1 mouse cellular context compared by ENCODE assay signal in genomic region chr10:80695186-80695585, GRCm38 (mm10).
A peak's percentile ranks its signal among the peaks of the same experiment; 100 is the strongest.
TF ChIP-seq lines count a peak whose summit lies in the region.

No protein-coding gene starts in this region.

TF ChIP-seq in CH12.LX, 34 proteins besides CTCF, POLR2A, EP300 and RAD21:
- peak; percentile 74 for TF ChIP-seq SIN3A (IDR thresholded peaks at IDR 0.05; ENCODE audit: low read length)
- TF ChIP-seq NRF1 (IDR thresholded peaks at IDR 0.05; ENCODE audit: low read depth, low read length) = no peak
- TF ChIP-seq GABPA (IDR thresholded peaks at IDR 0.05; ENCODE audit: insufficient replicate concordance, low read depth, low read length) = no peak
- peak; percentile 59; the same call in 1 of the 2 replicates for TF ChIP-seq NELFE (IDR thresholded peaks at IDR 0.05; ENCODE audit: low read depth, low read length)
- no peak for TF ChIP-seq POLR2AphosphoS2 (IDR thresholded peaks at IDR 0.05; ENCODE audit: low read depth, low read length)
- TF ChIP-seq MXI1 (IDR thresholded peaks at IDR 0.05; ENCODE audit: low read depth, low read length) = peak; percentile 97
- peak; percentile 70; the same call in 1 of the 2 replicates for TF ChIP-seq MEF2A (IDR thresholded peaks at IDR 0.05; ENCODE audit: borderline replicate concordance, low read depth, low read length)
- peak; percentile 95 for TF ChIP-seq ETS1 (conservative IDR thresholded peaks at IDR 0.05; ENCODE audit: low read depth, low read length)
- TF ChIP-seq MAZ (IDR thresholded peaks at IDR 0.05; ENCODE audit: low read depth, low read length) = no peak; the same call in 1 of the 2 replicates
- TF ChIP-seq KAT2A (IDR thresholded peaks at IDR 0.05; ENCODE audit: insufficient replicate concordance, low read length) = 0 out of 2 replicates have a peak, but pooled peaks have one; percentile 2
- TF ChIP-seq HCFC1 (IDR thresholded peaks at IDR 0.05; ENCODE audit: low read depth, low read length) = peak; percentile 58
- peak; percentile 83 for TF ChIP-seq ELF1 (IDR thresholded peaks at IDR 0.05; ENCODE audit: low read depth, low read length)
- peak; percentile 41; the same call in 1 of the 2 replicates for TF ChIP-seq TBP (conservative IDR thresholded peaks at IDR 0.05; ENCODE audit: low read depth, low read length)
- TF ChIP-seq TCF12 (IDR thresholded peaks at IDR 0.05; ENCODE audit: low read depth, low read length) = no peak; the same call in 1 of the 2 replicates
- peak; percentile 80 for TF ChIP-seq MAX (IDR thresholded peaks at IDR 0.05; ENCODE audit: low read length)
- no peak for TF ChIP-seq ZKSCAN1 (IDR thresholded peaks at IDR 0.05; ENCODE audit: borderline replicate concordance, low read depth, low read length)
- peak; percentile 80 for TF ChIP-seq IRF4 (IDR thresholded peaks at IDR 0.05; ENCODE audit: low read depth, low read length)
- no peak; the same call in 1 of the 2 replicates for TF ChIP-seq JUND (conservative IDR thresholded peaks at IDR 0.05; ENCODE audit: low read depth, low read length)
- no peak for TF ChIP-seq E2F4 (IDR thresholded peaks at IDR 0.05; ENCODE audit: insufficient replicate concordance, low read depth, low read length)
- peak; percentile 76; the same call in 1 of the 2 replicates for TF ChIP-seq MYC (IDR thresholded peaks at IDR 0.05; ENCODE audit: low read depth, low read length)
- TF ChIP-seq BHLHE40 (IDR thresholded peaks at IDR 0.05; ENCODE audit: low read depth, low read length) = peak; percentile 73
- TF ChIP-seq CHD1 (IDR thresholded peaks at IDR 0.05; ENCODE audit: low read depth, low read length) = no peak
- TF ChIP-seq PAX5 (IDR thresholded peaks at IDR 0.05; ENCODE audit: low read length) = no peak
- TF ChIP-seq ZC3H11A (IDR thresholded peaks at IDR 0.05; ENCODE audit: low read depth, low read length) = no peak
